Mouse (Mus musculus): ENCODE data around the gene Atp2a2.
"Not testable (repeated sequence)": the region's sequence is repeated elsewhere in the genome, so short reads cannot be mapped to it uniquely, and the experiment has no call there.

The Atp2a2 gene

GRCm38 (mm10) chr5:122450913-122451317 is 51.1 kb downstream of the Atp2a2 start:
- DNase-seq (ENCODE audit: low read depth): no peak

GRCm38 (mm10) chr5:122449946-122450345 is 52.1 kb downstream of the Atp2a2 start:
- no peak for DNase-seq (ENCODE audit: low read depth)

- DNase-seq (ENCODE audit: low read depth): no peak
Measured at GRCm38 (mm10) chr5:122448869-122449268, 53.2 kb downstream of the Atp2a2 start.

GRCm38 (mm10) chr5:122447857-122448256 is 54.2 kb downstream of the Atp2a2 start:
- no peak for DNase-seq (ENCODE audit: low read depth)

- no peak for DNase-seq (ENCODE audit: low read depth)
Measured at GRCm38 (mm10) chr5:122445051-122445610, 56.9 kb downstream of the Atp2a2 start.

GRCm38 (mm10) chr5:122444492-122444891 is 57.5 kb downstream of the Atp2a2 start:
- no peak for DNase-seq (ENCODE audit: low read depth)

GRCm38 (mm10) chr5:122440095-122440630 is 61.9 kb downstream of the Atp2a2 start:
- no peak for DNase-seq (ENCODE audit: low read depth)

- DNase-seq (ENCODE audit: low read depth): no peak
Measured at GRCm38 (mm10) chr5:122439400-122440094, 62.5 kb downstream of the Atp2a2 start.

GRCm38 (mm10) chr5:122434541-122434940 is 67.5 kb downstream of the Atp2a2 start:
- no peak for DNase-seq (ENCODE audit: low read depth)

GRCm38 (mm10) chr5:122431221-122431620 is 70.8 kb downstream of the Atp2a2 start:
- no peak for DNase-seq (ENCODE audit: low read depth)

- no peak for DNase-seq (ENCODE audit: low read depth)
Measured at GRCm38 (mm10) chr5:122430036-122430775, 71.8 kb downstream of the Atp2a2 start.

GRCm38 (mm10) chr5:122425550-122425949 is 76.5 kb downstream of the Atp2a2 start:
- no peak for DNase-seq (ENCODE audit: low read depth)

- DNase-seq (ENCODE audit: low read depth): no peak
Measured at GRCm38 (mm10) chr5:122423083-122423482, 78.9 kb downstream of the Atp2a2 start.

GRCm38 (mm10) chr5:122422071-122422964 is 79.7 kb downstream of the Atp2a2 start:
- DNase-seq (ENCODE audit: low read depth): peak; percentile 83

- no peak for DNase-seq (ENCODE audit: low read depth)
Measured at GRCm38 (mm10) chr5:122421271-122422068, 80.6 kb downstream of the Atp2a2 start, which contains the start of gene Anapc7. Gene Anapc7 (plus strand): TSS chr5:122421693.

GRCm38 (mm10) chr5:122420676-122421075 is 81.3 kb downstream of the Atp2a2 start:
- not testable (repeated sequence) for DNase-seq (ENCODE audit: low read depth)

GRCm38 (mm10) chr5:122415465-122415864 is 86.6 kb downstream of the Atp2a2 start:
- DNase-seq (ENCODE audit: low read depth): no peak

- DNase-seq (ENCODE audit: low read depth): no peak
Measured at GRCm38 (mm10) chr5:122414351-122414750, 87.7 kb downstream of the Atp2a2 start.

GRCm38 (mm10) chr5:122412826-122413225 is 89.2 kb downstream of the Atp2a2 start:
- no peak for DNase-seq (ENCODE audit: low read depth)

GRCm38 (mm10) chr5:122411892-122412291 is 90.1 kb downstream of the Atp2a2 start:
- no peak for DNase-seq (ENCODE audit: low read depth)
